Mouse (Mus musculus): ENCODE measurements around the gene Zzef1. TPM values are rescaled to one million over a fixed set of nuclear protein-coding genes. Genes with fewer than 3 reads are reported as not detected.

The Zzef1 gene
- total and polyA plus RNA-seq, 3 experiments: 10.5 to 20.8 (median 16.8) TPM

GRCm38 (mm10) chr11:72953440-72954151, 157.6 kb downstream of the Zzef1 start:
- dilution Hi-C loops (cut with MboI; ENCODE audit: extremely low pct_ligation_motif_present, extremely low pct_unique_long_range_greater_than_20kb, low sequenced_read_pairs) (no loop called here), in situ Hi-C loops (cut with MboI; ENCODE audit: low pct_ligation_motif_present, low pct_unique_long_range_greater_than_20kb, low sequenced_read_pairs) (no loop called here)
- peak overlapping the region; percentile 57 for H3K4me2 ChIP-seq (ENCODE audit: insufficient read depth, low read depth, poor library complexity, severe bottlenecking)
- H3K27me3 ChIP-seq (replicated peaks): no peaks in the 10 kb centered on the region
- H3K4me3 ChIP-seq (replicated peaks in 1 of 3; ENCODE audit: low read depth in 2 of 3, low read length in 2 of 3, poor library complexity in 1 of 3): peak overlapping the region in 1 of 3 experiments; percentile 5
- peaks cover 17% of the 10 kb centered on the region for H3K9me3 ChIP-seq (replicated peaks; ENCODE audit: low read length)
- peak overlapping the region; percentile 96 for H3K27ac ChIP-seq (ENCODE audit: insufficient read depth, low read depth)
- peak; percentile 97 for DNase-seq (ENCODE audit: extremely low read depth)
- H3K79me2 ChIP-seq (replicated peaks; ENCODE audit: control insufficient read depth, extremely low read depth, insufficient read depth, poor library complexity, severe bottlenecking): no peaks in the 10 kb centered on the region
- H3K36me3 ChIP-seq (replicated peaks in 1 of 2; ENCODE audit: control insufficient read depth in 1 of 2, insufficient read depth in 1 of 2, low read length in 1 of 2): no peaks in the 10 kb centered on the region
- H3K9ac ChIP-seq (ENCODE audit: insufficient read depth, low read depth): peak overlapping the region; percentile 25; the same call in 1 of the 2 replicates
- TF ChIP-seq CHD1 (IDR thresholded peaks at IDR 0.05; ENCODE audit: low read depth, low read length) (no peak; the same call in 1 of the 2 replicates), ZNF384 (IDR thresholded peaks at IDR 0.05; ENCODE audit: low read depth, low read length) (peak; percentile 76), USF2 (conservative IDR thresholded peaks at IDR 0.05; ENCODE audit: low read depth, low read length) (no peak), POLR2AphosphoS2 (IDR thresholded peaks at IDR 0.05; ENCODE audit: low read depth, low read length) (no peak; the same call in 1 of the 2 replicates), GABPA (IDR thresholded peaks at IDR 0.05; ENCODE audit: insufficient replicate concordance, low read depth, low read length) (no peak), NELFE (IDR thresholded peaks at IDR 0.05; ENCODE audit: low read depth, low read length) (peak; percentile 55; the same call in 1 of the 2 replicates), ZKSCAN1 (IDR thresholded peaks at IDR 0.05; ENCODE audit: borderline replicate concordance, low read depth, low read length) (no peak), ZMIZ1 (IDR thresholded peaks at IDR 0.05; ENCODE audit: low read depth, low read length) (peak; percentile 21; the same call in 1 of the 2 replicates), NRF1 (IDR thresholded peaks at IDR 0.05; ENCODE audit: low read depth, low read length) (0 out of 2 replicates have a peak, but pooled peaks have one; percentile 33), MXI1 (IDR thresholded peaks at IDR 0.05; ENCODE audit: low read depth, low read length) (peak; percentile 66), TBP (conservative IDR thresholded peaks at IDR 0.05; ENCODE audit: low read depth, low read length) (0 out of 2 replicates have a peak, but pooled peaks have one; percentile 4), MAZ (IDR thresholded peaks at IDR 0.05; ENCODE audit: low read depth, low read length) (peak; percentile 99), EP300 (IDR thresholded peaks at IDR 0.05; ENCODE audit: low read length) (peak; percentile 99), JUND (conservative IDR thresholded peaks at IDR 0.05; ENCODE audit: low read depth, low read length) (peak; percentile 89), ELF1 (IDR thresholded peaks at IDR 0.05; ENCODE audit: low read depth, low read length) (peak; percentile 31; the same call in 1 of the 2 replicates), SIN3A (IDR thresholded peaks at IDR 0.05; ENCODE audit: low read length) (peak; percentile 87), TCF12 (IDR thresholded peaks at IDR 0.05; ENCODE audit: low read depth, low read length) (peak; percentile 100), SMC3 (IDR thresholded peaks at IDR 0.05; ENCODE audit: low read depth, low read length) (peak; percentile 20), ZC3H11A (IDR thresholded peaks at IDR 0.05; ENCODE audit: low read depth, low read length) (no peak), MYC (IDR thresholded peaks at IDR 0.05; ENCODE audit: low read depth, low read length) (0 out of 2 replicates have a peak, but pooled peaks have one; percentile 65), JUN (IDR thresholded peaks at IDR 0.05; ENCODE audit: insufficient read depth, low read depth, low read length) (peak; percentile 96), MAFK (IDR thresholded peaks at IDR 0.05; ENCODE audit: insufficient replicate concordance, low read length) (peak; percentile 97), HCFC1 (IDR thresholded peaks at IDR 0.05; ENCODE audit: low read depth, low read length) (no peak; the same call in 1 of the 2 replicates), E2F4 (IDR thresholded peaks at IDR 0.05; ENCODE audit: insufficient replicate concordance, low read depth, low read length) (0 out of 2 replicates have a peak, but pooled peaks have one; percentile 34), UBTF (IDR thresholded peaks at IDR 0.05; ENCODE audit: low read depth, low read length) (peak; percentile 28), POLR2A (IDR thresholded peaks at IDR 0.05; ENCODE audit: low read depth, low read length) (no peak), RCOR1 (conservative IDR thresholded peaks at IDR 0.05; ENCODE audit: low read depth, low read length) (peak; percentile 96), CHD2 (IDR thresholded peaks at IDR 0.05; ENCODE audit: low read length) (peak; percentile 93), RAD21 (IDR thresholded peaks at IDR 0.05; ENCODE audit: low read depth, low read length) (peak; percentile 10), MAX (IDR thresholded peaks at IDR 0.05; ENCODE audit: low read length) (0 out of 2 replicates have a peak, but pooled peaks have one; percentile 17), ETS1 (conservative IDR thresholded peaks at IDR 0.05; ENCODE audit: low read depth, low read length) (peak; percentile 99), MEF2A (IDR thresholded peaks at IDR 0.05; ENCODE audit: borderline replicate concordance, low read depth, low read length) (peak; percentile 98), IRF4 (IDR thresholded peaks at IDR 0.05; ENCODE audit: low read depth, low read length) (peak; percentile 97), BHLHE40 (IDR thresholded peaks at IDR 0.05; ENCODE audit: low read depth, low read length) (peak; percentile 97), PAX5 (IDR thresholded peaks at IDR 0.05; ENCODE audit: low read length) (no peak)
- H3K4me1 ChIP-seq (ENCODE audit: control insufficient read depth in 1 of 2, insufficient read depth in 2 of 2): peaks cover 44 to 86% of the 10 kb centered on the region in 2 experiments

All from CH12.LX (cell line).